Mouse (Mus musculus) limb, embryonic 14.5 days (tissue): ENCODE measurements around the gene Pald1. TPM values are rescaled to one million over a fixed set of nuclear protein-coding genes. Genes with fewer than 3 reads are reported as not detected.

Experiments
- ATAC-seq: fragments of 200-750 bp; cut with Nextera tagmentation; 2 replicates; pipeline ENCODE4 v1.8.0; 2017; ENCODE audit warnings: low read depth, moderate number of reproducible peaks, moderate TSS enrichment; ENCODE audit not compliant: low FRiP score
- DNase-seq: peaks from one replicate; pipeline ENCODE4 v3.0.0-alpha.2; 2015; ENCODE audit warnings: low spot score
- H3K27ac ChIP-seq: fragments of 300-500 bp; sonication (generic); replicated peaks from 2 replicates; pipeline ENCODE4 v1.5.1; 2014; ENCODE audit warnings: low read depth, mild to moderate bottlenecking, low read length, moderate library complexity, mixed read lengths
- H3K27me3 ChIP-seq: fragments of 300-500 bp; sonication (generic); 2 replicates; pipeline ENCODE4 v1.6.1; 2014; ENCODE audit warnings: low read length, mixed read lengths; ENCODE audit not compliant: control insufficient read depth, insufficient read depth
- H3K36me3 ChIP-seq: fragments of 300-500 bp; sonication (generic); 2 replicates; pipeline ENCODE4 v1.6.1; 2014; ENCODE audit warnings: mild to moderate bottlenecking, low read length, moderate library complexity, mixed read lengths; ENCODE audit not compliant: control insufficient read depth, insufficient read depth
- H3K4me1 ChIP-seq: fragments of 300-500 bp; sonication (generic); 2 replicates; pipeline ENCODE4 v1.6.1; 2014; ENCODE audit warnings: antibody characterized with exemption, low read length, mixed read lengths; ENCODE audit not compliant: control insufficient read depth, insufficient read depth
- H3K4me2 ChIP-seq: fragments of 300-500 bp; sonication (generic); replicated peaks from 2 replicates; pipeline ENCODE4 v1.6.1; 2014; ENCODE audit warnings: low read depth, mild to moderate bottlenecking, low read length, moderate library complexity; ENCODE audit not compliant: severe bottlenecking
- H3K4me3 ChIP-seq: fragments of 300-500 bp; sonication (generic); replicated peaks from 2 replicates; pipeline ENCODE4 v1.5.1; 2014; ENCODE audit warnings: low read length
- H3K9ac ChIP-seq: fragments of 300-500 bp; sonication (generic); 2 replicates; pipeline ENCODE4 v1.6.1; 2014; ENCODE audit warnings: mild to moderate bottlenecking, low read depth, low read length, moderate library complexity; ENCODE audit not compliant: severe bottlenecking
- H3K9me3 ChIP-seq: fragments of 300-500 bp; sonication (generic); 2 replicates; pipeline ENCODE4 v1.6.1; 2016; ENCODE audit warnings: low read length; ENCODE audit not compliant: control insufficient read depth
- POLR2A ChIP-seq: fragments of 200-500 bp; IDR thresholded peaks from 2 replicates; pipeline ENCODE4 v1.8.0; 2012; ENCODE audit warnings: inconsistent platforms, mild to moderate bottlenecking, moderate library complexity, borderline replicate concordance; ENCODE audit not compliant: insufficient read depth, insufficient read length; ENCODE audit errors: extremely low read depth
- WGBS: fragments of 180-500 bp; shearing (Covaris S2); extraction: QIAGEN DNeasy Blood & Tissue Kit; methylation state at CpG from one replicate; pipeline ENCODE4 v1.1.7; 2014; 5-methylcytosine and 5-hydroxymethylcytosine counted together
- polyA plus RNA-seq, 2 experiments: library from polyadenylated mRNA; depleted of rRNA in 1 of 2; stranded (reverse) in 1 of 2; unstranded in 1 of 2; fragments of >200 nt; fragmentation: Nextera tagmentation in 1 of 2; extraction: Ambion mirVana in 1 of 2; gene quantifications; 2 replicates each; pipeline versions ENCODE4 v1.2.1 to v1.2.3; 2012 to 2014

Gene Pald1
- polyA plus RNA-seq, 2 experiments: 19.4 to 24.9 TPM

DNA sequence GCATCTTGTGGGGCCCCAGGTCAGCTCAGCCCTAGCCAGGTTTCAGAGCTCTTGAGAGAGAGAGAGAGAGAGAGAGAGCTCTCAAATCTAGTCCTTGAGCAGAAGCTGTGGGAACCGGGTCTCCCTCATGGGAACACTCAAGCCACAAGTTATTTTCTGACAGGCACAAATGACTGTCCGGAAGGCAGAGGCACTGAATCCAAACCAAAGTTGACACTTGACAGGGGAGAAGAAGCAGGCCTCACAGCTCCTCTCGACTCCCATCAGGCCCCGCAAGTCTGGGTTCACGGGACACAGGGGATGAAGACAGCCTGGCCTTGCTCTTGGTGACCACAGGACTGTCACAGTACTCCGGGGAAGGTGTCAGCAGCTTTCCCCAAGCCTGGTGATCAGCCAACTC lies 3.0 kb upstream of the Pald1 start:
- Histone ChIP-seq H3K36me3 (no peaks in the 10 kb centered on the region), H3K4me2 (no peak overlapping the region), H3K27me3 (no peaks in the 10 kb centered on the region), H3K4me1 (peaks cover 20% of the 10 kb centered on the region), H3K4me3 (no peak overlapping the region), H3K9me3 (no peaks in the 10 kb centered on the region), H3K27ac (no peak overlapping the region), H3K9ac (no peak overlapping the region)
- ATAC-seq: no peak
- TF ChIP-seq POLR2A: no peak
- no peak for DNase-seq
- 54% methylated on average over 6 of the region's 6 CpGs for WGBS

DNA sequence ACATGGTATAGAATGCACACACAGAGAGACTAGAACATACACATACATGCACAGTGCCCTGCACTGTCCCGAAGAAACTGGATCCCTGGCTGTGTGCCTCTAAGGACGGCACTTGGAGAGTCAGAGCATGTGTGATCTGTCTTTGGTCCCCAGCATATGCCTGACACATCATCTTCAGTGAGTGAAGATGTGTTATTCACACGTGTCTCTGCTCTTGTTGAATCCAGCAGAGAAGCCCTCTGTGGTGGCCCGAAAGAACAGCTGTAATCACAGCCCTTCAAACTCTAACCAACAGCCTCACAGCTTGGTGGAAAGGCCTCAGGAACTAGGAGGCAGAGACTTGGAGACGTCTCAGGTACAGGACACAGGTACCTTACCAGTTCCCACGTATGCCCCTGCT lies 1.8 kb upstream of the Pald1 start:
- H3K27me3 ChIP-seq: no peaks in the 10 kb centered on the region
- H3K9me3 ChIP-seq: no peaks in the 10 kb centered on the region
- no peaks in the 10 kb centered on the region for H3K36me3 ChIP-seq
- H3K4me1 ChIP-seq: peaks cover 28% of the 10 kb centered on the region
- no peak overlapping the region for H3K27ac ChIP-seq
- ATAC-seq (no peak), DNase-seq (no peak)
- WGBS: 75% methylated on average over 6 of the region's 6 CpGs
- no peak overlapping the region for H3K9ac ChIP-seq
- no peak overlapping the region for H3K4me2 ChIP-seq
- no peak for TF ChIP-seq POLR2A
- H3K4me3 ChIP-seq: no peak overlapping the region

DNA sequence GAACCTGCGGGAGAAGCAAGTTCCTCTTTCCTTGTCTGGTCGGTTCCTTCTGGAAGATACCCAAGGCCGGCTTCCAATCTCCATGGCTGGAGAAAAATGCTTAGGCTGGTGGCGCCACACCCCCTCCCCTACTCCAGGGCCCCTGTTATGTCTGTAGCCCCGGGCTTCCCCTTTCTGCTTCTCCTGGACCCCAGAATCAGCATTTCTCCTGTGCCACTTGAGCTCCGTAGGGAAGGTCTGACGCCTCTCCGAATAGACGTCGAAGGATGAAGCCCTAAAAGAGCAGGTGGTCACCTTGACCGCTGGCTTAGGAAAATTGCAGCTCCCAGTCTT lies 351 bp upstream of the Pald1 start:
- H3K4me2 ChIP-seq: peak overlapping the region; percentile 96
- ATAC-seq (peak; percentile 27; the same call in 1 of the 2 replicates), DNase-seq (no peak)
- H3K9ac ChIP-seq: peak overlapping the region; percentile 79
- peak overlapping the region; percentile 71 for H3K4me3 ChIP-seq
- no peak for TF ChIP-seq POLR2A
- H3K27ac ChIP-seq: no peak overlapping the region
- no peaks in the 10 kb centered on the region for H3K27me3 ChIP-seq
- WGBS: 0% methylated on average over 11 of the region's 11 CpGs
- peaks cover 36% of the 10 kb centered on the region for H3K4me1 ChIP-seq
- H3K36me3 ChIP-seq: no peaks in the 10 kb centered on the region
- H3K9me3 ChIP-seq: no peaks in the 10 kb centered on the region

DNA sequence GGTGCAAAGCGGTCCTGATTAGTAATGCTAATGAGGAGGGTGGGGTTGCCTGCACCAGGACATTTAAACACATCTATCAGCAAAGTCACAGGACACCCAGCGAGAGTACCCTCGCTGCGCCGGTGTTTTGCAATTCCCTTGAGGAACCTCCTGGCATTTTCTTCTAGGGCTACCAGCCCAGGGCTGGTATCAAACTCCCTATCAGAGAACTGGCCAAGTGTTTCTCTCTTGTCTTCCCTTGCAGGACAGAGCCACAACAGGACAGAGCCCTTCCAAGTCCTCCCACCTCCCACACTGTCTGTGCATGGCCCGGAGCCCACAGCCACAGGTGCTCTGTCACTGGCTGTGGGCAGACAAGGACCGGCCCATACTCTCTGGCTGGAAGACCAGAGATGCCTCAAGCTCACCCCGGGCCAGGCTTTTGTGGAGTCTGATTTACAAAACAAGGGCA lies 1.0 kb downstream of the Pald1 start:
- Histone ChIP-seq H3K4me2 (peak overlapping the region; percentile 96), H3K27me3 (no peaks in the 10 kb centered on the region), H3K9me3 (no peaks in the 10 kb centered on the region), H3K4me3 (peak overlapping the region; percentile 71), H3K9ac (peak overlapping the region; percentile 79), H3K36me3 (no peaks in the 10 kb centered on the region), H3K4me1 (peaks cover 36% of the 10 kb centered on the region), H3K27ac (no peak overlapping the region)
- ATAC-seq (no peak), DNase-seq (no peak)
- WGBS: 2% methylated on average over 8 of the region's 8 CpGs
- no peak for TF ChIP-seq POLR2A

DNA sequence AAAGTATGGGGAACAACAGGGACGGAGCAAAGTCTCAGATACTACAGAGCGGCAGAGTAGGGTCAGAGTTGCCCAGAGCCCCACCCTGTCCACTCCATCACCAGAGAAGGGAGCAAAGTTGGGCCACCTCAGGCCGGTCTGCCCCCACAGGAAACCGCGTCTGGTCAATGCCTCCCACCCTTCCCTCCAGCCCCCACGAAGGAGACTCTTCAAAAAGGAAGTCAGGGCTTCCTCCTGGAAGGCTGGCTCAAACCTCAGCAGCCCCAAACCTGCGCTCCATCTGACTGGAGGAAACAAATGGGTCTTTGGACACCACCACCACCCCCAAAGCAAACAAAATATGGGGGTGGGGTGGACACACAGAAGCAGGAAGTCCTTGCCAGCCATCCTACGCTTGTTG lies 1.5 kb downstream of the Pald1 start:
- ATAC-seq (no peak), DNase-seq (no peak)
- H3K9me3 ChIP-seq: no peaks in the 10 kb centered on the region
- 19% methylated on average over 8 of the region's 8 CpGs for WGBS
- H3K9ac ChIP-seq: peak overlapping the region; percentile 79; the same call in 1 of the 2 replicates
- TF ChIP-seq POLR2A: no peak
- H3K4me2 ChIP-seq: peak overlapping the region; percentile 96
- no peak overlapping the region for H3K27ac ChIP-seq
- H3K27me3 ChIP-seq: no peaks in the 10 kb centered on the region
- H3K36me3 ChIP-seq: no peaks in the 10 kb centered on the region
- H3K4me1 ChIP-seq: peaks cover 36% of the 10 kb centered on the region
- peak overlapping the region; percentile 71 for H3K4me3 ChIP-seq

DNA sequence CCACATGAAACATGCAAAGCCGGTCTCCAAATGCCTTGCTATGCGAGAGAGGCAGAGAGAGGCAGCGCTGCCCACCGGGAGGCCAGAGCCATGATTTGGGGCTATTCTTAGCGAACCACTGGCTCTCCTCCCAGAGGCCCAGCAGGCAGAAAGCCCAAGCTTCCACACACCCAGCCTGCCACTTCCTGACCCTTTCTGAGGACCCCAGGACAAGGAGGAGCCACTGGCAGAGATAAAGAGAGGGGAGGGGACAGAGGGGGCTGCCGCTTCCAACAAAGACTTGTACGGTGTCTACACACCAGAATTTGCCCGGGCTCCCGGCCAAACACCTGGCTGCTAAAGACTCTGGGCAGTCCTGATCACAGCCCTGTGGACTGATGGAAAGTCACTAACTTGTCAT lies 3.1 kb downstream of the Pald1 start:
- H3K4me2 ChIP-seq: peak overlapping the region; percentile 10; the same call in 1 of the 2 replicates
- H3K27me3 ChIP-seq: no peaks in the 10 kb centered on the region
- no peak for TF ChIP-seq POLR2A
- WGBS: 16% methylated on average over 9 of the region's 9 CpGs
- ATAC-seq: no peak
- DNase-seq: peak; percentile 37
- H3K36me3 ChIP-seq: no peaks in the 10 kb centered on the region
- H3K9me3 ChIP-seq: no peaks in the 10 kb centered on the region
- 0 out of 2 replicates have a peak overlapping the region, but pooled peaks have one; percentile 1 for H3K4me3 ChIP-seq
- no peak overlapping the region for H3K27ac ChIP-seq
- peak overlapping the region; percentile 28 for H3K9ac ChIP-seq
- H3K4me1 ChIP-seq: peaks cover 36% of the 10 kb centered on the region
